Mouse (Mus musculus): ENCODE measurements at regions not wholly inside any gene's neighbourhood (a gene's known extent, or its start where the extent isn't known, plus 50 kb on each side); places are given as distances from the start of the nearest gene placed in this dataset.

- peak in 1 of 2 experiments; percentile 1 for DNase-seq
Measured at GRCm38 (mm10) chr7:54458386-54458785, 376.9 kb upstream of the Luzp2 start.

- DNase-seq = no peak
Measured at GRCm38 (mm10) chr7:54491254-54491653, 344.0 kb upstream of the Luzp2 start.

GRCm38 (mm10) chr7:54505235-54505634 is 330.1 kb upstream of the Luzp2 start:
- peak in 1 of 2 experiments; percentile 1 for DNase-seq

- no peak for DNase-seq
Measured at GRCm38 (mm10) chr7:54507006-54507405, 328.3 kb upstream of the Luzp2 start.

GRCm38 (mm10) chr7:54535693-54536092 is 299.6 kb upstream of the Luzp2 start:
- no peak for DNase-seq

GRCm38 (mm10) chr7:54557436-54557835 is 277.9 kb upstream of the Luzp2 start:
- DNase-seq = no peak

- DNase-seq = no peak
Measured at GRCm38 (mm10) chr7:54565569-54566179, 269.6 kb upstream of the Luzp2 start.

GRCm38 (mm10) chr7:54599776-54600175 is 235.5 kb upstream of the Luzp2 start:
- DNase-seq = no peak

- DNase-seq = no peak
Measured at GRCm38 (mm10) chr7:54622436-54622835, 212.9 kb upstream of the Luzp2 start.

GRCm38 (mm10) chr7:54633930-54634329 is 201.4 kb upstream of the Luzp2 start:
- DNase-seq = peak; percentile 18 to 42

GRCm38 (mm10) chr7:54634348-54635035 is 200.8 kb upstream of the Luzp2 start:
- peak; percentile 3 to 5 for DNase-seq

- DNase-seq = no peak
Measured at GRCm38 (mm10) chr7:54645314-54645713, 190.0 kb upstream of the Luzp2 start.

- no peak for DNase-seq
Measured at GRCm38 (mm10) chr7:54649025-54649424, 186.3 kb upstream of the Luzp2 start.
